Mouse (Mus musculus) forebrain, embryonic 14.5 days (tissue): ENCODE data around the gene Gpr158. TPM values are rescaled to one million over a fixed set of nuclear protein-coding genes. Genes with fewer than 3 reads are reported as not detected.

Experiments used
- ATAC-seq: fragments of 200-750 bp; cut with Nextera tagmentation; 2 replicates; pipeline ENCODE4 v1.8.0; 2017; ENCODE audit warnings: mild to moderate bottlenecking, moderate library complexity
- DNase-seq: peaks from one replicate; pipeline ENCODE4 v3.0.0-alpha.2; 2015; ENCODE audit warnings: low spot score
- H3K27ac ChIP-seq: fragments of 300-500 bp; sonication (generic); 2 replicates; pipeline ENCODE4 v1.5.1; 2014; ENCODE audit warnings: low read depth, mild to moderate bottlenecking, control low read depth, low read length, moderate library complexity
- H3K27me3 ChIP-seq: fragments of 300-500 bp; sonication (generic); replicated peaks from 2 replicates; pipeline ENCODE4 v1.6.1; 2014; ENCODE audit warnings: low read length, control low read depth, mixed read lengths; ENCODE audit not compliant: control insufficient read depth, insufficient read depth
- H3K36me3 ChIP-seq: fragments of 300-500 bp; sonication (generic); 2 replicates; pipeline ENCODE4 v1.6.1; 2014; ENCODE audit warnings: low read length, control low read depth; ENCODE audit not compliant: control insufficient read depth, insufficient read depth
- H3K4me1 ChIP-seq: fragments of 300-500 bp; sonication (generic); 2 replicates; pipeline ENCODE4 v1.6.1; 2014; ENCODE audit warnings: antibody characterized with exemption, low read length, control low read depth; ENCODE audit not compliant: control insufficient read depth, insufficient read depth
- H3K4me2 ChIP-seq: fragments of 300-500 bp; sonication (generic); 2 replicates; pipeline ENCODE4 v1.6.1; 2014; ENCODE audit warnings: mild to moderate bottlenecking, control low read depth, low read length
- H3K4me3 ChIP-seq: fragments of 300-500 bp; sonication (generic); 2 replicates; pipeline ENCODE4 v1.5.1; 2014; ENCODE audit warnings: low read depth, low read length, control low read depth
- H3K9ac ChIP-seq: fragments of 300-500 bp; sonication (generic); 2 replicates; pipeline ENCODE4 v1.6.1; 2014; ENCODE audit warnings: mild to moderate bottlenecking, low read length, control low read depth, moderate library complexity
- H3K9me3 ChIP-seq: fragments of 300-500 bp; sonication (generic); replicated peaks from 2 replicates; pipeline ENCODE4 v1.6.1; 2016; ENCODE audit warnings: low read length, control low read depth, mixed read lengths; ENCODE audit not compliant: control insufficient read depth
- WGBS: fragments of 180-500 bp; shearing (Covaris S2); extraction: QIAGEN DNeasy Blood & Tissue Kit; methylation state at CpG from one replicate; pipeline ENCODE4 v1.1.7; 2014; 5-methylcytosine and 5-hydroxymethylcytosine counted together
- polyA plus RNA-seq: library from polyadenylated mRNA; unstranded; fragments of >200 nt; fragmentation: Nextera tagmentation; extraction: Ambion mirVana; gene quantifications from 2 replicates; pipeline ENCODE4 v1.2.1, GENCODE M21; 2014

Gene Gpr158
- polyA plus RNA-seq, 1 experiment from 2014 or later = 1.1 TPM

- H3K4me2 ChIP-seq = no peak overlapping the region
- DNase-seq (no peak), ATAC-seq (no peak)
- no peaks in the 10 kb centered on the region for H3K9me3 ChIP-seq
- no peak overlapping the region for H3K9ac ChIP-seq
- no peaks in the 10 kb centered on the region for H3K36me3 ChIP-seq
- no peak overlapping the region for H3K4me3 ChIP-seq
- no peak overlapping the region for H3K27ac ChIP-seq
- H3K27me3 ChIP-seq = no peaks in the 10 kb centered on the region
- no peaks in the 10 kb centered on the region for H3K4me1 ChIP-seq
These were observed 432.7 kb downstream of the Gpr158 start for GRCm38 (mm10) chr2:21800045-21800444.

- Histone ChIP-seq H3K9ac (no peak overlapping the region), H3K4me1 (no peaks in the 10 kb centered on the region), H3K9me3 (no peaks in the 10 kb centered on the region), H3K36me3 (no peaks in the 10 kb centered on the region), H3K27ac (no peak overlapping the region), H3K4me2 (no peak overlapping the region), H3K27me3 (no peaks in the 10 kb centered on the region), H3K4me3 (no peak overlapping the region)
- ATAC-seq = no peak
- no peak for DNase-seq
- 88% methylated on average over 2 of the region's 2 CpGs for WGBS
These were observed 441.2 kb downstream of the Gpr158 start for GRCm38 (mm10) chr2:21808510-21808909.

GRCm38 (mm10) chr2:21810431-21810830 lies 443.1 kb downstream of the Gpr158 start:
- no peaks in the 10 kb centered on the region for H3K27me3 ChIP-seq
- WGBS = 54% methylated on average over 4 of the region's 4 CpGs
- no peak for ATAC-seq
- H3K27ac ChIP-seq = no peak overlapping the region
- no peaks in the 10 kb centered on the region for H3K9me3 ChIP-seq
- DNase-seq = no peak
- no peaks in the 10 kb centered on the region for H3K36me3 ChIP-seq
- H3K9ac ChIP-seq = no peak overlapping the region
- no peak overlapping the region for H3K4me2 ChIP-seq
- H3K4me1 ChIP-seq = no peaks in the 10 kb centered on the region
- H3K4me3 ChIP-seq = no peak overlapping the region

- no peak overlapping the region for H3K4me3 ChIP-seq
- H3K27me3 ChIP-seq = no peaks in the 10 kb centered on the region
- H3K36me3 ChIP-seq = no peaks in the 10 kb centered on the region
- no peak overlapping the region for H3K9ac ChIP-seq
- no peaks in the 10 kb centered on the region for H3K9me3 ChIP-seq
- DNase-seq = no peak
- ATAC-seq = no peak
- H3K4me2 ChIP-seq = no peak overlapping the region
- H3K4me1 ChIP-seq = no peaks in the 10 kb centered on the region
- H3K27ac ChIP-seq = no peak overlapping the region
These were observed 496.7 kb downstream of the Gpr158 start for GRCm38 (mm10) chr2:21864061-21864460.

Other genes with a start within 250 kb of the Gpr158 start
- gene Enkur, start 162.2 kb upstream of the Gpr158 start, polyA plus RNA-seq = 2.8 and 3.3 TPM in 2 replicates
- gene Thnsl1, start 161.8 kb upstream of the Gpr158 start, polyA plus RNA-seq = 27.2 and 29.5 TPM in 2 replicates